Mouse (Mus musculus) ES-Bruce4 (cell line): ENCODE measurements at regions not wholly inside any gene's neighbourhood (a gene's known extent, or its start where the extent isn't known, plus 50 kb on each side); places are given as distances from the start of the nearest gene placed in this dataset.

ENCODE experiments used
- H3K27ac ChIP-seq: 2 replicates; pipeline ENCODE4 v1.5.1; 2012; ENCODE audit warnings: low read length, inconsistent platforms; ENCODE audit not compliant: insufficient read depth
- H3K27me3 ChIP-seq: 2 replicates; pipeline ENCODE4 v1.6.1; 2012; ENCODE audit warnings: mild to moderate bottlenecking, low read length, inconsistent platforms; ENCODE audit not compliant: control insufficient read depth, poor library complexity, insufficient read depth, severe bottlenecking
- H3K36me3 ChIP-seq: 2 replicates; pipeline ENCODE4 v1.6.1; 2012; ENCODE audit warnings: inconsistent platforms, mild to moderate bottlenecking, low read length, moderate library complexity; ENCODE audit not compliant: control insufficient read depth, poor library complexity, insufficient read depth, severe bottlenecking
- H3K4me1 ChIP-seq: one replicate; pipeline ENCODE4 v1.8.1; 2011; ENCODE audit warnings: low read length; ENCODE audit not compliant: control insufficient read depth, insufficient read depth
- H3K4me3 ChIP-seq: 2 replicates; pipeline ENCODE4 v1.5.1; 2011; ENCODE audit warnings: low read depth, mild to moderate bottlenecking, low read length
- H3K9ac ChIP-seq: 2 replicates; pipeline ENCODE4 v1.6.1; 2012; ENCODE audit warnings: low read depth, mild to moderate bottlenecking, inconsistent platforms; ENCODE audit not compliant: poor library complexity, severe bottlenecking
- H3K9me3 ChIP-seq: replicated peaks from 2 replicates; pipeline ENCODE4 v1.6.1; 2012; ENCODE audit warnings: mild to moderate bottlenecking, low read length, inconsistent platforms; ENCODE audit not compliant: control insufficient read depth, poor library complexity, insufficient read depth, severe bottlenecking
- CTCF ChIP-seq: IDR thresholded peaks from one replicate; pipeline ENCODE4 v1.8.1; 2011; ENCODE audit warnings: low read depth, low read length
- EP300 ChIP-seq: IDR thresholded peaks from 2 replicates; pipeline ENCODE4 v1.6.1; 2011; ENCODE audit warnings: low read depth, low read length; ENCODE audit not compliant: insufficient read depth
- POLR2A ChIP-seq: IDR thresholded peaks from one replicate; pipeline ENCODE4 v1.8.1; 2011; ENCODE audit warnings: low read length; ENCODE audit not compliant: insufficient read depth

DNA sequence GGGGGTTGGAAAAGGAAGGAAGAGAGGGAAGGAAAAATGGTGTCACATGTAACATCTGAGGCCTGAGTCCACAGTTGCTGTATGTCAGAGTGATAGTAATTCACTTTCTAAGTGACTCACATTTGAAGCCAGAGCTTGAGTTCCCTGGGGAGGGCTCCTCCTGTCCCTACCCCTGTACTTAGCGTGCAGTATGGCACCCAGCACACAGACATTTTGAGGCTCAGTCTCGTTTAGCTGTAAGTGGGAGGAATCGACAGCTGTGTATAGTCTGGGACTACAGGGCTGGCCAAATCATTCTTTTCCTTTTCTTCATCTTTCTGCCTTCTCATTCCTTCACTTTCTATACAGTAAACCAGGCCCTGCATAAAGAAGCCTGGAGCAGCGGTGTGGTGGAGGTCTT lies 202.4 kb upstream of the Sall1 start:
- no peak overlapping the region for H3K27ac ChIP-seq
- H3K9ac ChIP-seq: no peak overlapping the region
- H3K9me3 ChIP-seq: no peaks in the 10 kb centered on the region
- no peaks in the 10 kb centered on the region for H3K36me3 ChIP-seq
- no peak overlapping the region for H3K4me3 ChIP-seq
- no peak for TF ChIP-seq POLR2A
- TF ChIP-seq CTCF: no peak
- no peak for TF ChIP-seq EP300
- 0 out of 2 replicates have a peak, but pooled peaks cover 2% of the 10 kb centered on the region for H3K27me3 ChIP-seq
- no peaks in the 10 kb centered on the region for H3K4me1 ChIP-seq

DNA sequence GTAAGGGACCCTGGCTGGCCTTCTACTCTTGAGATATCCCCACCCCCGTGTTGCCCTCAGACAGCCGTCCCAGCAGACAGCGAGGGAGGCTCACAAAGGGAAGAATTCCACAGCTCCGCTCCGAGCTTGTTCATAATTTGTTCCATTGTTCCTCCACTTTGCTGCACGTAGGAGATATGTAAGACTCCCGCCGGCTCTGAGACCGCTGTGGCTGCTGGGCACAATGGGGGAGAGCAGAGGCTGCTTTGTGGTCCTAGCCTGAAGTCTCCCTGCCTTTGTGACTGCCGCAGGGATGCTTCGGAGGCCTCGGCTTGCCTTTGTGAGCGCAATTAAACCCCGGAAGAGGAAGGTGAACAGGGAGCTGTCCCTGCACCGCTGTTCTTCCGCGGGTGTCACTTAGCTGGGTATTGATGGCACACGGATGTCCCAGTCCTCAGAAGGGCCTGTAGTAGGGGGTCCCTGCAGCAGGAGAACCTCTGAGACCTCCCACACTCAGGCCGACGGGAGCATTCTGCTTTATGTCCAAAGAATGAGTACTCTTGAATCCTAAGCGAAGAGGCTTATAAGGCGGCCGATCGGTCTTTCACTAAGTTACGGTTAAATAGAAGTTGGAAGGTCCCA lies 201.3 kb upstream of the Sall1 start:
- Histone ChIP-seq H3K27ac (no peak overlapping the region), H3K4me1 (no peaks in the 10 kb centered on the region), H3K36me3 (no peaks in the 10 kb centered on the region), H3K27me3 (0 out of 2 replicates have a peak, but pooled peaks cover 2% of the 10 kb centered on the region), H3K9ac (no peak overlapping the region), H3K4me3 (no peak overlapping the region), H3K9me3 (no peaks in the 10 kb centered on the region)
- TF ChIP-seq CTCF: no peak
- no peak for TF ChIP-seq POLR2A
- no peak for TF ChIP-seq EP300

DNA sequence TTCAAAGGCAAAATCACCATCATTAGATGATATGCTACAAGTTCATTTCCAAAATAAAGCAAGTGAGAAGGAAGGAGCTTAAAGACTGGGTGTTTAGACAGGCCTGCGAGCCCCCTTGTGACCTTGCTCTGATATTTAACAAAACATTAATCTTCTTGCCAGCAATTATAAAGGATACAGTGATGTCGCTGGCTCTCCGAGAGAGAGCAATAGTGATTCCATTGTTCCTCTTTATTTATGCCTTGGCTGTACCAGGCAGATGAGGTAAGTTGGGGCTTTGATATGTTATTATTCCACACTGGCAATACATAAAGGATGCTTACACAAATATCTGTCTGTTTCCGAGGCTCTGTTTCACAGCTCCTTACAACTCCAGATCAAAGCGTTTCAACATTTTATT lies 197.7 kb upstream of the Sall1 start:
- Histone ChIP-seq H3K27ac (no peak overlapping the region), H3K9me3 (no peaks in the 10 kb centered on the region), H3K9ac (no peak overlapping the region), H3K4me1 (no peaks in the 10 kb centered on the region), H3K27me3 (0 out of 2 replicates have a peak, but pooled peaks cover 2% of the 10 kb centered on the region), H3K36me3 (no peaks in the 10 kb centered on the region), H3K4me3 (no peak overlapping the region)
- TF ChIP-seq CTCF: no peak
- no peak for TF ChIP-seq POLR2A
- TF ChIP-seq EP300: no peak

- Histone ChIP-seq H3K27me3 (0 out of 2 replicates have a peak, but pooled peaks cover under 1% of the 10 kb centered on the region), H3K9me3 (no peaks in the 10 kb centered on the region)
Measured at GRCm38 (mm10) chr8:89239626-89240025, 195.7 kb upstream of the Sall1 start.

GRCm38 (mm10) chr8:89234041-89234440 lies 190.1 kb upstream of the Sall1 start:
- H3K9ac ChIP-seq: no peak overlapping the region
- H3K4me1 ChIP-seq: no peaks in the 10 kb centered on the region
- H3K9me3 ChIP-seq: no peaks in the 10 kb centered on the region

More at GRCm38 (mm10) chr8:89239626-89240025, 195.7 kb upstream of the Sall1 start:
- H3K27ac ChIP-seq: no peak overlapping the region
- H3K36me3 ChIP-seq: no peaks in the 10 kb centered on the region
- TF ChIP-seq CTCF: no peak
- no peak for TF ChIP-seq POLR2A
- TF ChIP-seq EP300: no peak
- no peak overlapping the region for H3K4me3 ChIP-seq
- H3K4me1 ChIP-seq: no peaks in the 10 kb centered on the region
- H3K9ac ChIP-seq: no peak overlapping the region

GRCm38 (mm10) chr8:89232318-89232717 lies 188.4 kb upstream of the Sall1 start:
- Histone ChIP-seq H3K36me3 (no peaks in the 10 kb centered on the region), H3K9me3 (no peaks in the 10 kb centered on the region), H3K27ac (no peak overlapping the region), H3K27me3 (no peaks in the 10 kb centered on the region), H3K4me1 (no peaks in the 10 kb centered on the region), H3K4me3 (no peak overlapping the region), H3K9ac (no peak overlapping the region)
- no peak for TF ChIP-seq EP300
- no peak for TF ChIP-seq CTCF
- no peak for TF ChIP-seq POLR2A

More at GRCm38 (mm10) chr8:89234041-89234440, 190.1 kb upstream of the Sall1 start:
- H3K4me3 ChIP-seq: no peak overlapping the region
- H3K36me3 ChIP-seq: no peaks in the 10 kb centered on the region
- no peaks in the 10 kb centered on the region for H3K27me3 ChIP-seq
- H3K27ac ChIP-seq: no peak overlapping the region
- TF ChIP-seq EP300 (no peak), CTCF (no peak), POLR2A (no peak)
